Mouse (Mus musculus): ENCODE results near the gene Tmem211.

The Tmem211 gene

GRCm38 (mm10) chr5:113271207-113271811, 44.6 kb downstream of the Tmem211 start:
- DNase-seq (ENCODE audit: low read depth, low spot score) = no peak

- no peak for DNase-seq (ENCODE audit: low read depth, low spot score)
These were observed 49.1 kb downstream of the Tmem211 start for GRCm38 (mm10) chr5:113275839-113276238.

GRCm38 (mm10) chr5:113280138-113280856, 53.6 kb downstream of the Tmem211 start:
- no peak for DNase-seq (ENCODE audit: low read depth, low spot score)

- no peak for DNase-seq (ENCODE audit: low read depth, low spot score)
These were observed 54.8 kb downstream of the Tmem211 start for GRCm38 (mm10) chr5:113281557-113281956.

- no peak for DNase-seq (ENCODE audit: low read depth, low spot score)
These were observed 57.0 kb downstream of the Tmem211 start for GRCm38 (mm10) chr5:113283726-113284125.

- no peak for DNase-seq (ENCODE audit: low read depth, low spot score)
These were observed 58.8 kb downstream of the Tmem211 start for GRCm38 (mm10) chr5:113285541-113285940.

GRCm38 (mm10) chr5:113286048-113286447, 59.3 kb downstream of the Tmem211 start:
- DNase-seq (ENCODE audit: low read depth, low spot score) = no peak

- no peak for DNase-seq (ENCODE audit: low read depth, low spot score)
These were observed 60.1 kb downstream of the Tmem211 start for GRCm38 (mm10) chr5:113286591-113287520.

GRCm38 (mm10) chr5:113287762-113288161, 61.1 kb downstream of the Tmem211 start:
- DNase-seq (ENCODE audit: low read depth, low spot score) = no peak

- DNase-seq (ENCODE audit: low read depth, low spot score) = no peak
These were observed 61.8 kb downstream of the Tmem211 start for GRCm38 (mm10) chr5:113288490-113288889.

All from A20 (cell line).